Mouse (Mus musculus) heart, postnatal 0 days (tissue): ENCODE measurements around the gene Spi1. TPM values are rescaled to one million over a fixed set of nuclear protein-coding genes. Genes with fewer than 3 reads are reported as not detected.

Experiments used
- ATAC-seq: fragments of 200-750 bp; cut with Nextera tagmentation; 2 replicates; pipeline ENCODE4 v1.8.0; 2017; ENCODE audit warnings: low read depth, moderate number of reproducible peaks, moderate library complexity; ENCODE audit not compliant: insufficient read depth
- DNase-seq: peaks from one replicate; pipeline ENCODE4 v3.0.0-alpha.2; 2016; ENCODE audit warnings: low spot score
- H3K27ac ChIP-seq: fragments of 300-500 bp; sonication (generic); 2 replicates; pipeline ENCODE4 v1.5.1; 2014; ENCODE audit warnings: low read depth, mild to moderate bottlenecking
- H3K27me3 ChIP-seq: fragments of 300-500 bp; sonication (generic); 2 replicates; pipeline ENCODE4 v1.6.1; 2014; ENCODE audit warnings: low read length, mixed read lengths; ENCODE audit not compliant: control insufficient read depth, insufficient read depth
- H3K36me3 ChIP-seq: fragments of 300-500 bp; sonication (generic); replicated peaks from 2 replicates; pipeline ENCODE4 v1.6.1; 2014; ENCODE audit warnings: low read length, mixed read lengths; ENCODE audit not compliant: control insufficient read depth, insufficient read depth
- H3K4me1 ChIP-seq: fragments of 300-500 bp; sonication (generic); 2 replicates; pipeline ENCODE4 v1.6.1; 2014; ENCODE audit warnings: antibody characterized with exemption; ENCODE audit not compliant: control insufficient read depth, insufficient read depth
- H3K4me2 ChIP-seq: fragments of 300-500 bp; sonication (generic); 2 replicates; pipeline ENCODE4 v1.6.1; 2014; ENCODE audit warnings: low read depth, mild to moderate bottlenecking, low read length, moderate library complexity
- H3K4me3 ChIP-seq: fragments of 300-500 bp; sonication (generic); 2 replicates; pipeline ENCODE4 v1.5.1; 2014; ENCODE audit warnings: low read depth, low read length
- H3K9ac ChIP-seq: fragments of 300-500 bp; sonication (generic); replicated peaks from 2 replicates; pipeline ENCODE4 v1.6.1; 2014; ENCODE audit warnings: low read depth, low read length, mixed read lengths
- H3K9me3 ChIP-seq: fragments of 300-500 bp; sonication (generic); replicated peaks from 2 replicates; pipeline ENCODE4 v1.6.1; 2016; ENCODE audit warnings: low read length; ENCODE audit not compliant: control insufficient read depth
- CTCF ChIP-seq: IDR thresholded peaks from 2 replicates; pipeline ENCODE4 v1.5.1; 2016; ENCODE audit warnings: antibody characterized with exemption, control low read depth, low read depth
- EP300 ChIP-seq: IDR thresholded peaks from 2 replicates; pipeline ENCODE4 v1.6.1; 2016; ENCODE audit warnings: antibody characterized with exemption, low read depth
- WGBS: fragments of 180-500 bp; shearing (Covaris S2); extraction: QIAGEN DNeasy Blood & Tissue Kit; methylation state at CpG from one replicate; pipeline ENCODE4 v1.1.7; 2014; 5-methylcytosine and 5-hydroxymethylcytosine counted together
- polyA plus RNA-seq: library from polyadenylated mRNA; unstranded; fragments of >200 nt; fragmentation: Nextera tagmentation; extraction: Ambion mirVana; gene quantifications from 2 replicates; pipeline ENCODE4 v1.2.1, GENCODE M21; 2015
- total RNA-seq: library from RNA; depleted of rRNA; stranded (reverse); fragments of >200 nt; gene quantifications from 2 replicates; pipeline ENCODE4 v1.2.3, GENCODE M21; 2014; ENCODE audit warnings: low replicate concordance

Spi1 gene
- total and polyA plus RNA-seq, 2 experiments from 2014 or later, result 2.5 to 3.1 TPM

DNA sequence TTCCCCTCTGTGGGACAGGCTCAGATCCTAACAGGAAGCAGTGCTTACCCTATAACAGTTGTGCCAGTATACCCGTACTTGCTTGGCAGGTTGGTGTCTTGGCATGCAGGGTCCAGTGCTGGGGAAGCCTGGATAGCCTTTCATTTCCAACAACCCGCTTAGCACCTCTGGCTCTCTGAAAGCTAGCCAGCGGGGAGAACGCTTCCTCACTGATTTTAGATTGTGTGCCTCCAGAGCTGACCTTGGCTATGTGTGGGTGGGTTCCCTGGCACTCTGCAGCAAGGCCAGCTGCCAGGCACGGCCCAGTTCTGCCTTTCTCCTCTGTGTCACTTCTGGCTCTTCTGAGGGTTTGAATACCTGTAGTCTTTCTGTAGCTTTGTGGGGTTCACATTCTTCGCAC lies 47.9 kb downstream of the Spi1 start:
- TF ChIP-seq EP300 (no peak), CTCF (no peak)
- Histone ChIP-seq H3K27me3 (no peaks in the 10 kb centered on the region), H3K4me1 (peaks cover 6% of the 10 kb centered on the region), H3K9ac (no peak overlapping the region), H3K9me3 (no peaks in the 10 kb centered on the region), H3K36me3 (peaks cover 91% of the 10 kb centered on the region), H3K4me3 (no peak overlapping the region), H3K4me2 (no peak overlapping the region), H3K27ac (peak overlapping the region; percentile 54)
- peak; percentile 28; the same call in 1 of the 2 replicates for ATAC-seq
- DNase-seq, result peak; percentile 53
- WGBS, result 41% methylated on average over 6 of the region's 6 CpGs

GRCm38 (mm10) chr2:91131251-91131650 lies 49.1 kb downstream of the Spi1 start:
- H3K9ac ChIP-seq, result no peak overlapping the region

DNA sequence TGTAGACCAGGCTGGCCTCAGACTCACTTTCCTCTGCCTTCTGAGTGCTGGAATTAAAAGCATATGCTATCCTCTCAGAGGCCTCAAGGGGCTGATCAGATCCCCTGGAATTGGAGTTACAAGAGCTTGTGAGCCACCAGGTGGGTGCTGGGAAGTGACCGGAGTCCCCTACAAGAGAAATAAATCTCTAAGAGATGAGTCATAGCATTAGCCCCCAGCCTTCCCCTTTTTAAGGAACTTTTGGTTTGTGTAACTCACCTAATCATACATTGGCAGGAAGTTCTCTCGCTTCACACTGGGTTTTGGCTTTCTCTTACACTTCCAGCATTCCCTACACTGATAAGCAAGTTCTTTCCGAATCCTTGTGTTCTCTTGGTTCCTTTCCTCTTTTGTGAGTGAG lies 49.8 kb downstream of the Spi1 start:
- H3K4me3 ChIP-seq, result no peak overlapping the region
- H3K9me3 ChIP-seq, result no peaks in the 10 kb centered on the region
- TF ChIP-seq CTCF (no peak), EP300 (no peak)
- DNase-seq (no peak), ATAC-seq (no peak)
- H3K4me1 ChIP-seq, result 0 out of 2 replicates have a peak, but pooled peaks cover 2% of the 10 kb centered on the region
- H3K36me3 ChIP-seq, result peaks cover 92% of the 10 kb centered on the region
- no peaks in the 10 kb centered on the region for H3K27me3 ChIP-seq
- H3K4me2 ChIP-seq, result no peak overlapping the region
- no peak overlapping the region for H3K9ac ChIP-seq
- WGBS, result 34% methylated on average over 3 of the region's 3 CpGs
- H3K27ac ChIP-seq, result peak overlapping the region; percentile 46; the same call in 1 of the 2 replicates

More at GRCm38 (mm10) chr2:91131251-91131650, 49.1 kb downstream of the Spi1 start:
- Histone ChIP-seq H3K9me3 (no peaks in the 10 kb centered on the region), H3K4me2 (no peak overlapping the region), H3K27ac (peak overlapping the region; percentile 46; the same call in 1 of the 2 replicates), H3K27me3 (no peaks in the 10 kb centered on the region), H3K4me1 (0 out of 2 replicates have a peak, but pooled peaks cover 2% of the 10 kb centered on the region), H3K4me3 (no peak overlapping the region), H3K36me3 (peaks cover 91% of the 10 kb centered on the region)
- no peak for ATAC-seq
- DNase-seq, result no peak
- WGBS, result 80% methylated on average over 15 of the region's 15 CpGs
- no peak for TF ChIP-seq EP300
- no peak for TF ChIP-seq CTCF

DNA sequence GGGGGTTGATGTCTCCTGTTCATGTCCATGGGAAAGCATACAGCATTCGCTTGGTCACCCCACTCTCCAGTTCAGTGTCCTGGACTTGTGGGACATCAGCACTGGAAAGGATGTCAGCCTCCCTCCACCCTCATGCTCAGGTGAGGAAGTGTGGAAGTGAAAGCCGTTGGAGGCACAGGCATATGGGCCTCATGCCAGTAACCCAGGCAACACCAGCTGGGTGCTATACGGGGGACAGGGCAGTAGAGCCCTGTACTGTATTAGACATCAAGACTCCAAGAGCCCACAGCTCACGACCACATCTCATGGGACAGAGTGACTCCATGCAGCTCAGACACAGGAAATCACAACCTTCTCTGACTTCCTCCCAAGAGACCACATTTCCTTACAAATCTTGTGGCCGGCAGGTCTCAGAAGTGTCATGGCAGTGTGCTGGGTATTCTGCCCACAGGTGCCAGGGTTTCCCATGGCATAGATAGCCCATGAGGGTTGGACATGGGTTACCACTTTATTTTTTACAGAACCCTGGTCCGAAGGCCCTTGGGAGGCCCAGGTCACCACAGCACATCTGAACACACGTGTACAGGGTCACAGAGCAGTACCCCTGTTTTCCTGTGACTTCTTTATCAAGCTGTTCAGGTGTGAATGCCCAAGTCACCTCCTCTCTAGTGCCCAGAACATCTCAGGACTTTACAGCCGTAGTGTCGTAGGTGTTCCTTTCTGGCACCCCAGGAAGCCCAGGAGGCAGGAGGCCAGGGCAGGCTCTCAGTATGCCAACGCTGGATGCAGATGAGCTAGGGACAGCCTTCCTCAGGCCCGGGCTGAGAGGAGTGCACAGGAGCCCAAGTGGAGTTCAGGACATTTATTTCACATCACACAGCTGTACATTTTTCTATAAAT lies 54.6 kb downstream of the Spi1 start:
- DNase-seq, result no peak
- Histone ChIP-seq H3K27me3 (no peaks in the 10 kb centered on the region), H3K9ac (no peak overlapping the region), H3K9me3 (no peaks in the 10 kb centered on the region), H3K4me1 (0 out of 2 replicates have a peak, but pooled peaks cover 2% of the 10 kb centered on the region), H3K4me2 (no peak overlapping the region), H3K27ac (0 out of 2 replicates have a peak overlapping the region, but pooled peaks have one; percentile 61), H3K4me3 (no peak overlapping the region), H3K36me3 (peaks cover 64% of the 10 kb centered on the region)
- 52% methylated on average over 11 of the region's 11 CpGs for WGBS
- ATAC-seq, result no peak
- TF ChIP-seq EP300, result no peak
- no peak for TF ChIP-seq CTCF

DNA sequence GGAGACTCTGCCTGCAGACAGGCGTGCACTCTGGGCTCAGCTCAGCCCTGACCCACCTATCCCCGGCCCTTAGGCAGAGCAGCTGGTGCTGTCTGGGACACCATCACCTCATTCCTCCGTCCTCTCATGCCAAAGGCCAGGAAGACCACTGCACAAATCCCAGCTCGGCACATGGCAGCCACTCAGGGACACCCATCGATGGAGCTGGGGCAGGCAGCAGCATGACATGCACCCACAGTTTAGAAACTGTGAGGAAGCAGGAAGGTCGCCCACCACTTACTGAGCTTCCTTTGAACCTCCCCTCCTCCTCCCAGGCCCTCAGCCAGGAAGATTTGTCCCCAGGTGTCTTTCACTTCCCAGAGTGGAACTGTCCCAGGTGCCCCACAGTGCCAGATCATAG lies 55.3 kb downstream of the Spi1 start:
- no peaks in the 10 kb centered on the region for H3K27me3 ChIP-seq
- 57% methylated on average over 6 of the region's 6 CpGs for WGBS
- no peak overlapping the region for H3K9ac ChIP-seq
- 0 out of 2 replicates have a peak, but pooled peaks cover 2% of the 10 kb centered on the region for H3K4me1 ChIP-seq
- no peak overlapping the region for H3K4me2 ChIP-seq
- H3K4me3 ChIP-seq, result no peak overlapping the region
- DNase-seq, result no peak
- ATAC-seq, result peak; percentile 21
- TF ChIP-seq CTCF (no peak), EP300 (peak; percentile 55; the same call in 1 of the 2 replicates)
- H3K27ac ChIP-seq, result peak overlapping the region; percentile 61; the same call in 1 of the 2 replicates
- H3K9me3 ChIP-seq, result no peaks in the 10 kb centered on the region
- H3K36me3 ChIP-seq, result peaks cover 57% of the 10 kb centered on the region
